26 mouse cellular contexts compared by ENCODE assay signal in the genomic region with DNA sequence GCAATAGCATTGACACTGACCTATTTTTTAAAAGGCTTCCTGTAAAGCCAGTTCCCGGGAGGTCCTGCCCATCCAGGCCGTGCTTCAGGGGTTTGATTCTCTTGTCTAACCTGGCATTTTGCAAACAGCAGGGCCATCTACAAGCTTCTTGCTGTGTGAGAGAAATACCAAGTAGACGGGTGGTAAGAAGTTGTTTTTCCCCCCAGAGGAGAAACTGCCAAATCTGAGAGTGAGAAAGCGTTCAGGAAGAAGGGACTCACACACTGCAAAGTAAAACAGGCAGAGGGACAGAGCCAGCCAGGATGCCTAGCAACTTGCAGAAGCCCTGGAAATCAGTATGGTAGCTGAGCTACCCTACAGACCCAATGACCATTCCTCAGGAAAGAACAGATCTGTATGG. TPM values are rescaled to one million over a fixed set of nuclear protein-coding genes. Genes with fewer than 3 reads are reported as not detected.
A peak's percentile ranks its signal among the peaks of the same experiment; 100 is the strongest.
DNase-seq lines count a peak whose midpoint lies in the region; ATAC-seq and TF ChIP-seq lines count a peak whose summit lies in the region.
"Had no signal": no experiment of that assay in that cellular context is flagged by ENCODE, and none has a peak within 500 bp of the region (broad histone marks: within the 10 kb centered on the region; RNA-seq: fewer than 3 reads in every experiment).

No protein-coding gene starts in this region.

- 58% methylated on average over 4 of the region's 4 CpGs for WGBS in hindbrain, embryonic 16.5 days
- WGBS in hindbrain, embryonic 14.5 days: 66% methylated on average over 4 of the region's 4 CpGs

- peak; percentile 12 for DNase-seq in adrenal gland, adult 2 months
- DNase-seq in adrenal gland, adult 18-20 months (ENCODE audit: low spot score in 2 of 2): no peak
- no peak for DNase-seq in hindbrain, embryonic 14.5 days (ENCODE audit: low spot score)
- no peak for DNase-seq in layer of hippocampus, adult 2 months (ENCODE audit: low spot score in 2 of 2)
- DNase-seq in layer of hippocampus, postnatal 36 days: no peak
- peak; percentile 25 to 50 for DNase-seq in right cerebral cortex, postnatal 10 days (ENCODE audit: low spot score in 2 of 2)
- DNase-seq in right cerebral cortex, adult 2 months (ENCODE audit: low spot score in 2 of 2): no peak
- DNase-seq: adrenal gland, adult 8-10 months; adrenal gland, postnatal 14 days; adrenal gland, postnatal 36 days; B cell, adult 2 months; cerebellum, adult 11-12 months; cerebellum, adult 2 months; cerebellum, adult 9-10 months; cerebellum, postnatal 10 days; cerebellum, postnatal 25 days had no signal

- TF ChIP-seq CTCF in layer of hippocampus, adult 2 months (conservative IDR thresholded peaks at IDR 0.05): no peak

- no peaks in the 10 kb centered on the region for H3K4me1 ChIP-seq in hindbrain, embryonic 16.5 days (ENCODE audit: control insufficient read depth, insufficient read depth, low read depth, low read length)
- no peaks in the 10 kb centered on the region for H3K4me1 ChIP-seq in hindbrain, embryonic 14.5 days (replicated peaks; ENCODE audit: control insufficient read depth, insufficient read depth, low read length)
- H3K4me1 ChIP-seq: embryonic facial prominence, embryonic 10.5 days; embryonic facial prominence, embryonic 12.5 days; forebrain, embryonic 13.5 days had no signal

- H3K4me2 ChIP-seq in hindbrain, embryonic 16.5 days (ENCODE audit: low read length): no peak overlapping the region
- no peak overlapping the region for H3K4me2 ChIP-seq in hindbrain, embryonic 14.5 days (replicated peaks)
- H3K4me2 ChIP-seq: embryonic facial prominence, embryonic 12.5 days; forebrain, embryonic 13.5 days had no signal

- H3K9ac ChIP-seq in hindbrain, embryonic 16.5 days (ENCODE audit: low read depth, low read length): no peak overlapping the region
- no peak overlapping the region for H3K9ac ChIP-seq in hindbrain, embryonic 14.5 days
- H3K9ac ChIP-seq: embryonic facial prominence, embryonic 12.5 days; forebrain, embryonic 13.5 days had no signal

- no peaks in the 10 kb centered on the region for H3K9me3 ChIP-seq in hindbrain, embryonic 16.5 days (ENCODE audit: control insufficient read depth, low read length)
- no peaks in the 10 kb centered on the region for H3K9me3 ChIP-seq in hindbrain, embryonic 14.5 days (ENCODE audit: control insufficient read depth, low read length)
- H3K9me3 ChIP-seq: embryonic facial prominence, embryonic 10.5 days; forebrain, embryonic 13.5 days had no signal

- no peak overlapping the region for H3K4me3 ChIP-seq in hindbrain, embryonic 16.5 days (ENCODE audit: low read length)
- H3K4me3 ChIP-seq in hindbrain, embryonic 14.5 days (replicated peaks; ENCODE audit: low read length): no peak overlapping the region
- H3K4me3 ChIP-seq in layer of hippocampus, adult 2 months: no peak overlapping the region
- H3K4me3 ChIP-seq: embryonic facial prominence, embryonic 10.5 days; embryonic facial prominence, embryonic 12.5 days; forebrain, embryonic 13.5 days had no signal

- H3K27me3 ChIP-seq in hindbrain, embryonic 16.5 days (replicated peaks; ENCODE audit: control insufficient read depth, insufficient read depth, low read length): no peaks in the 10 kb centered on the region
- no peaks in the 10 kb centered on the region for H3K27me3 ChIP-seq in hindbrain, embryonic 14.5 days (ENCODE audit: control insufficient read depth, insufficient read depth, low read length)
- H3K27me3 ChIP-seq: CH12.LX; embryonic facial prominence, embryonic 12.5 days; forebrain, embryonic 13.5 days; Patski had no signal

- peak; percentile 71; the same call in 1 of the 2 replicates for ATAC-seq in hindbrain, embryonic 16.5 days
- ATAC-seq in hindbrain, embryonic 14.5 days (ENCODE audit: low FRiP score): no peak
- ATAC-seq: activated CD4-positive, CD25-positive, alpha-beta regulatory T cell, adult 4 months; CD4-positive, CD25-positive, alpha-beta regulatory T cell, adult 4 months; forebrain, embryonic 13.5 days; forebrain, embryonic 16.5 days; Patski had no signal

- H3K27ac ChIP-seq in hindbrain, embryonic 16.5 days (ENCODE audit: low read depth, low read length): no peak overlapping the region
- no peak overlapping the region for H3K27ac ChIP-seq in hindbrain, embryonic 14.5 days
- peak overlapping the region; percentile 47; the same call in 1 of the 2 replicates for H3K27ac ChIP-seq in layer of hippocampus, adult 2 months
- H3K27ac ChIP-seq: embryonic facial prominence, embryonic 10.5 days; embryonic facial prominence, embryonic 12.5 days; forebrain, embryonic 13.5 days had no signal

- no peaks in the 10 kb centered on the region for H3K36me3 ChIP-seq in hindbrain, embryonic 16.5 days (ENCODE audit: control insufficient read depth, insufficient read depth, low read length)
- H3K36me3 ChIP-seq in hindbrain, embryonic 14.5 days (replicated peaks; ENCODE audit: control insufficient read depth, insufficient read depth): no peaks in the 10 kb centered on the region
- H3K36me3 ChIP-seq: embryonic facial prominence, embryonic 10.5 days; embryonic facial prominence, embryonic 12.5 days; G1E had no signal

RNA-seq across cellular contexts. Expression of gene Slc1a4, which starts 47.6 kb away (rescaled TPM):
- 1 to 10 TPM; 8.9 to 9.5 TPM for total RNA-seq in adrenal gland, adult 2 months (2021)
- 4.4 and 5.5 TPM in 2 replicates for polyA plus RNA-seq in adrenal gland, adult 2 months (2012; rRNA removed)
- total RNA-seq in adrenal gland, adult 18-20 months (2021): 1 to 10 TPM; 6.3 to 9.7 TPM
- 79.4 and 82.1 TPM in 2 replicates for polyA plus RNA-seq in hindbrain, embryonic 16.5 days (2015; fragmentation: Nextera tagmentation; extraction: Ambion mirVana)
- 70.8 and 81.9 TPM in 2 replicates for polyA plus RNA-seq in hindbrain, embryonic 14.5 days (2014; fragmentation: Nextera tagmentation; extraction: Ambion mirVana)
- total RNA-seq in layer of hippocampus, adult 2 months (2021): 10 to 100 TPM; 36.9 to 39.2 TPM
- 10 to 100 TPM; 40.0 to 40.5 TPM for total RNA-seq in layer of hippocampus, postnatal 36 days (2021)

Comparison
In these comparisons a context has a peak if more than half of its experiments do, and no peak if none do; other contexts are left out.
1. DNase-seq: peak in adrenal gland, adult 2 months (single experiment) and right cerebral cortex, postnatal 10 days (2 of 2); none in adrenal gland, adult 18-20 months (0 of 2), hindbrain, embryonic 14.5 days (single experiment), layer of hippocampus, adult 2 months (0 of 2), layer of hippocampus, postnatal 36 days (0 of 2) and right cerebral cortex, adult 2 months (0 of 2).